Mouse (Mus musculus) lung, embryonic 14.5 days (tissue): ENCODE measurements at regions not wholly inside any gene's neighbourhood (a gene's known extent, or its start where the extent isn't known, plus 50 kb on each side); places are given as distances from the start of the nearest gene placed in this dataset.

Source experiments
- ATAC-seq: fragments of 200-750 bp; cut with Nextera tagmentation; 2 replicates; pipeline ENCODE4 v1.8.0; 2017; ENCODE audit warnings: mild to moderate bottlenecking, moderate TSS enrichment, moderate library complexity; ENCODE audit not compliant: insufficient read depth
- DNase-seq: peaks from one replicate; pipeline ENCODE4 v3.0.0-alpha.2; 2015
- H3K27ac ChIP-seq: fragments of 300-500 bp; sonication (generic); 2 replicates; pipeline ENCODE4 v1.5.1; 2014; ENCODE audit warnings: low read depth, mild to moderate bottlenecking, moderate library complexity
- H3K27me3 ChIP-seq: fragments of 300-500 bp; sonication (generic); 2 replicates; pipeline ENCODE4 v1.6.1; 2014; ENCODE audit warnings: low read length, control low read depth; ENCODE audit not compliant: insufficient read depth
- H3K36me3 ChIP-seq: fragments of 300-500 bp; sonication (generic); 2 replicates; pipeline ENCODE4 v1.6.1; 2014; ENCODE audit warnings: control low read depth; ENCODE audit not compliant: insufficient read depth
- H3K4me1 ChIP-seq: fragments of 300-500 bp; sonication (generic); 2 replicates; pipeline ENCODE4 v1.6.1; 2014; ENCODE audit warnings: antibody characterized with exemption, control low read depth; ENCODE audit not compliant: insufficient read depth
- H3K4me2 ChIP-seq: fragments of 300-500 bp; sonication (generic); 2 replicates; pipeline ENCODE4 v1.6.1; 2014; ENCODE audit warnings: mild to moderate bottlenecking
- H3K4me3 ChIP-seq: fragments of 300-500 bp; sonication (generic); 2 replicates; pipeline ENCODE4 v1.5.1; 2014; ENCODE audit warnings: low read depth, low read length
- H3K9ac ChIP-seq: fragments of 300-500 bp; sonication (generic); 2 replicates; pipeline ENCODE4 v1.6.1; 2014
- H3K9me3 ChIP-seq: fragments of 300-500 bp; sonication (generic); 2 replicates; pipeline ENCODE4 v1.6.1; 2016; ENCODE audit warnings: low read depth, low read length, control low read depth
- CTCF ChIP-seq: IDR thresholded peaks from 2 replicates; pipeline ENCODE4 v1.5.1; 2016; ENCODE audit warnings: antibody characterized with exemption, low read depth
- WGBS: fragments of 180-500 bp; shearing (Covaris S2); extraction: QIAGEN DNeasy Blood & Tissue Kit; methylation state at CpG from one replicate; pipeline ENCODE4 v1.1.7; 2014; 5-methylcytosine and 5-hydroxymethylcytosine counted together

DNA sequence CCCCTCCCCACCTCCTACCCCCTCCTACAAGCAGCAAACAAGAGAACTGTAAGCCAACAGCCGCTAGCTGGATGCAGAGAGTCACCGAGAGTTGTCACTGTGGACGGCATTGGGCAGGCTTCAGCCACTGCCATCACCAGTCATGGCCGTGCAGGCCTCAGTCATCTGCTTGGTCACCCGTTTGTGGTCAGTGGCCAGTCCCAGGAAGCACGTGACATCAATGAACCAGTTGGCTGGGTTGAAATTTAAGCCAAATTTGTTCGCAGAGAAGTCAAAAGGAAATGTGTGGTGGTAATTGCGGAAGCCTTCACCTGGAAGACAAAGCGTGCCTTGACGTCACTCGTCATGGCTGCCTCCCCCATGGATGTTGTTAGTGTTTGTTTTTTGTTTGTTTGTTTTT lies 60.7 kb upstream of the Tmem150c start:
- no peak for DNase-seq
- no peak for TF ChIP-seq CTCF
- WGBS: 80% methylated on average over 11 of the region's 11 CpGs
- H3K4me3 ChIP-seq: no peak overlapping the region
- H3K36me3 ChIP-seq: no peaks in the 10 kb centered on the region
- no peak overlapping the region for H3K27ac ChIP-seq
- no peak overlapping the region for H3K4me2 ChIP-seq
- H3K9me3 ChIP-seq: no peaks in the 10 kb centered on the region
- no peaks in the 10 kb centered on the region for H3K4me1 ChIP-seq
- H3K9ac ChIP-seq: no peak overlapping the region
- ATAC-seq: no peak
- H3K27me3 ChIP-seq: no peaks in the 10 kb centered on the region

GRCm38 (mm10) chr5:100218256-100218851 lies 58.7 kb upstream of the Tmem150c start:
- Histone ChIP-seq H3K9ac (no peak overlapping the region), H3K27ac (no peak overlapping the region)
- 89% methylated on average over 3 of the region's 3 CpGs for WGBS

DNA sequence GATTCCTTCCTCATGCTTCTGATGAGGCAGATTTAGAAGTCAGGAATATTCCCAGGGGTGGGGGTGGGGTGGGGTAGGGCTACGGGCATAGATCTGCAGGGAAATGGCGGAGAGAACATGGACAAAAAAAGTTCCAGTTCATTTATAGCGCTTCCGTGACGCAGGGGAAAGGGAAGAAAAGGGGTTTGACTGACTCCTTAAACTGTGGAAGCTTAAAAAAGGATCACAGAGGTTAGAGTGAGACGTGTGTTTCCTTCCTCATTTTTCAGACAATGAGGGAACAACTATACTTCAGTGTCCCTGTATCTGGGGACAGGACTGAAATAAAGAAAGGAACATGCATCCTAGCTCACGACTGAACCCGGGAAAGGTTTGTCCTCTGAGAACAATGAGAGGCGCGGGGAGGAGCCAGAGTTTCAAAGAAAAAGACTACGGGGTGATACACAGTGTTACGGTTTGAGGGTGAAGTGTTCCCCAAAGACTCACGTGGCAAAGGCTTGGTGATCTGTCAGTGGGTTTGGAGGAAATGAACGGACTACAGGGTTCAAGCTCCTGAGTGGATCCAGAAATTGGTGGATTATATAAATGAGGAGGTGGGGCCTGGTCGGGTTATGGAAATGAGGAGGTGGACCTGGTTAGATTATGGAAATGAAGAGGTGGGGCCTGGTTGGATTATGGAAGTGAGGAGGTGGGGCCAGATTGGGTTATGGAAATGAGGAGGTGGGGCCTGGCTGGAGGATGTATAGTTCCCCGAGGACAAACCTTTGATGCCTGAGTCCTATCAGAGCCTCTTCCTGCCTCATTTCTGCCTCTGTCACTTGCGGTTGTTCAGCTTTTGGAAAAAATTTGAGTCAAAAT lies 57.8 kb upstream of the Tmem150c start:
- ATAC-seq (peak; percentile 43; the same call in 1 of the 2 replicates), DNase-seq (no peak)
- 0 out of 2 replicates have a peak overlapping the region, but pooled peaks have one; percentile 3 for H3K9ac ChIP-seq
- H3K27ac ChIP-seq: peak overlapping the region; percentile 30; the same call in 1 of the 2 replicates
- H3K4me2 ChIP-seq: peak overlapping the region; percentile 25; the same call in 1 of the 2 replicates
- H3K4me3 ChIP-seq: no peak overlapping the region
- H3K9me3 ChIP-seq: no peaks in the 10 kb centered on the region
- no peaks in the 10 kb centered on the region for H3K36me3 ChIP-seq
- no peak for TF ChIP-seq CTCF
- WGBS: 32% methylated on average over 17 of the region's 17 CpGs
- no peaks in the 10 kb centered on the region for H3K27me3 ChIP-seq
- H3K4me1 ChIP-seq: no peaks in the 10 kb centered on the region

More at GRCm38 (mm10) chr5:100218256-100218851, 58.7 kb upstream of the Tmem150c start:
- no peaks in the 10 kb centered on the region for H3K4me1 ChIP-seq
- no peak for ATAC-seq
- DNase-seq: no peak
- no peaks in the 10 kb centered on the region for H3K9me3 ChIP-seq
- no peak for TF ChIP-seq CTCF
- no peak overlapping the region for H3K4me3 ChIP-seq
- no peaks in the 10 kb centered on the region for H3K36me3 ChIP-seq
- H3K4me2 ChIP-seq: no peak overlapping the region
- no peaks in the 10 kb centered on the region for H3K27me3 ChIP-seq

DNA sequence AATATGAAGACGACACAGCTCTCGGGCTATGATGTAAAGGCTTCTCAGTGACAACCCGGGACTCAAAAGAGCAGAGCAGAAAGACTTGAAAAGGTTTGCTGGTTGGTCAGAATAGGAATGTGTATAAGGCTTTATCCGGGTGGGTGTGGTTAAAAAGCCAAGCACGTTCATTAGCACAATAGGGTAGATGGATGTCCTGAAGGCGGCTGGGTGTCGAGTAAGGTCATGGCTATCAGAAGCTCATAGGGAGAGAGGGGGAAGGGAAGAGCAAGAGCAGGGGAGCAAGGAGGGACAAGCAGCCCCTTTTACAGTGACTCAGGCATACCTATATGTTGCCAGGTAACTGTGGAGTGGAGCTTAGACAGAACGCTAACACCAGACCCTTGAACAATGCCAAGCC lies 54.3 kb upstream of the Tmem150c start:
- H3K4me1 ChIP-seq: peaks cover 4% of the 10 kb centered on the region; the same call in 1 of the 2 replicates
- no peak overlapping the region for H3K9ac ChIP-seq
- no peak overlapping the region for H3K27ac ChIP-seq
- no peak for ATAC-seq
- H3K27me3 ChIP-seq: no peaks in the 10 kb centered on the region
- no peak for DNase-seq
- 54% methylated on average over 8 of the region's 8 CpGs for WGBS
- H3K4me2 ChIP-seq: no peak overlapping the region
- H3K9me3 ChIP-seq: no peaks in the 10 kb centered on the region
- no peak for TF ChIP-seq CTCF
- H3K4me3 ChIP-seq: no peak overlapping the region
- no peaks in the 10 kb centered on the region for H3K36me3 ChIP-seq

- H3K9me3 ChIP-seq: no peaks in the 10 kb centered on the region
- H3K36me3 ChIP-seq: no peaks in the 10 kb centered on the region
- H3K4me3 ChIP-seq: no peak overlapping the region
- H3K9ac ChIP-seq: no peak overlapping the region
- H3K27me3 ChIP-seq: no peaks in the 10 kb centered on the region
- peaks cover 8% of the 10 kb centered on the region for H3K4me1 ChIP-seq
- DNase-seq: no peak
- no peak overlapping the region for H3K4me2 ChIP-seq
- 33% methylated on average over 5 of the region's 5 CpGs for WGBS
- no peak for TF ChIP-seq CTCF
- ATAC-seq: no peak
- H3K27ac ChIP-seq: no peak overlapping the region
These were observed 51.1 kb upstream of the Tmem150c start for GRCm38 (mm10) chr5:100210708-100211107.
